Mouse (Mus musculus): Measurements from ENCODE around the gene Idnk. TPM values are rescaled to one million over a fixed set of nuclear protein-coding genes. Genes with fewer than 3 reads are reported as not detected.

The Idnk gene
- total RNA-seq, 2 experiments from 2014 or later, result 28.4 to 34.9 TPM

- Histone ChIP-seq H3K4me3 (no peak overlapping the region), H3K27ac (peak overlapping the region; percentile 65; the same call in 1 of the 2 replicates)
- DNase-seq (ENCODE audit: low spot score in 2 of 2), result peak; percentile 76 to 85
- TF ChIP-seq CTCF (conservative IDR thresholded peaks at IDR 0.05), result peak; percentile 98
Observed at GRCm38 (mm10) chr13:58188412-58188811, 31.0 kb downstream of the Idnk start.

GRCm38 (mm10) chr13:58189473-58189872, 32.0 kb downstream of the Idnk start:
- no peak for TF ChIP-seq CTCF (conservative IDR thresholded peaks at IDR 0.05)
- DNase-seq (ENCODE audit: low spot score in 2 of 2), result peak; percentile 20 to 26
- Histone ChIP-seq H3K27ac (peak overlapping the region; percentile 65; the same call in 1 of the 2 replicates), H3K4me3 (no peak overlapping the region)

- no peak for TF ChIP-seq CTCF (conservative IDR thresholded peaks at IDR 0.05)
- Histone ChIP-seq H3K4me3 (no peak overlapping the region), H3K27ac (no peak overlapping the region)
- DNase-seq (ENCODE audit: low spot score in 2 of 2), result no peak
Observed at GRCm38 (mm10) chr13:58191516-58191915, 34.1 kb downstream of the Idnk start.

GRCm38 (mm10) chr13:58192146-58192545, 34.7 kb downstream of the Idnk start:
- DNase-seq (ENCODE audit: low spot score in 2 of 2), result no peak
- Histone ChIP-seq H3K4me3 (no peak overlapping the region), H3K27ac (no peak overlapping the region)
- no peak for TF ChIP-seq CTCF (conservative IDR thresholded peaks at IDR 0.05)

- DNase-seq (ENCODE audit: low spot score in 2 of 2), result no peak
- Histone ChIP-seq H3K4me3 (no peak overlapping the region), H3K27ac (no peak overlapping the region)
- TF ChIP-seq CTCF (conservative IDR thresholded peaks at IDR 0.05), result no peak
Observed at GRCm38 (mm10) chr13:58193221-58193620, 35.8 kb downstream of the Idnk start.

GRCm38 (mm10) chr13:58194908-58195307, 37.5 kb downstream of the Idnk start:
- Histone ChIP-seq H3K27ac (no peak overlapping the region), H3K4me3 (no peak overlapping the region)
- TF ChIP-seq CTCF (conservative IDR thresholded peaks at IDR 0.05), result no peak
- no peak for DNase-seq (ENCODE audit: low spot score in 2 of 2)

GRCm38 (mm10) chr13:58197211-58197610, 39.8 kb downstream of the Idnk start:
- Histone ChIP-seq H3K27ac (no peak overlapping the region), H3K4me3 (no peak overlapping the region)
- TF ChIP-seq CTCF (conservative IDR thresholded peaks at IDR 0.05), result no peak
- no peak for DNase-seq (ENCODE audit: low spot score in 2 of 2)

- H3K4me3 ChIP-seq, result no peak overlapping the region
- TF ChIP-seq CTCF (conservative IDR thresholded peaks at IDR 0.05), result no peak
- no peak overlapping the region for H3K27ac ChIP-seq
- DNase-seq (ENCODE audit: low spot score in 2 of 2), result no peak
Observed at GRCm38 (mm10) chr13:58197981-58198640, 40.7 kb downstream of the Idnk start.

- no peak for DNase-seq (ENCODE audit: low spot score in 2 of 2)
Observed at GRCm38 (mm10) chr13:58201343-58201742, 43.9 kb downstream of the Idnk start.

GRCm38 (mm10) chr13:58201908-58202307, 44.5 kb downstream of the Idnk start:
- Histone ChIP-seq H3K4me3 (no peak overlapping the region), H3K27ac (no peak overlapping the region)
- TF ChIP-seq CTCF (conservative IDR thresholded peaks at IDR 0.05), result no peak
- no peak for DNase-seq (ENCODE audit: low spot score in 2 of 2)

More at GRCm38 (mm10) chr13:58201343-58201742, 43.9 kb downstream of the Idnk start:
- TF ChIP-seq CTCF (conservative IDR thresholded peaks at IDR 0.05), result no peak
- Histone ChIP-seq H3K4me3 (no peak overlapping the region), H3K27ac (no peak overlapping the region)

GRCm38 (mm10) chr13:58202903-58203302, 45.5 kb downstream of the Idnk start:
- Histone ChIP-seq H3K4me3 (no peak overlapping the region), H3K27ac (no peak overlapping the region)
- no peak for TF ChIP-seq CTCF (conservative IDR thresholded peaks at IDR 0.05)
- no peak for DNase-seq (ENCODE audit: low spot score in 2 of 2)

- no peak overlapping the region for H3K4me3 ChIP-seq
- TF ChIP-seq CTCF (conservative IDR thresholded peaks at IDR 0.05), result no peak
Observed at GRCm38 (mm10) chr13:58204202-58204601, 46.8 kb downstream of the Idnk start.

GRCm38 (mm10) chr13:58204986-58205385, 47.5 kb downstream of the Idnk start:
- Histone ChIP-seq H3K4me3 (no peak overlapping the region), H3K27ac (no peak overlapping the region)
- no peak for TF ChIP-seq CTCF (conservative IDR thresholded peaks at IDR 0.05)
- DNase-seq (ENCODE audit: low spot score in 2 of 2), result no peak

More at GRCm38 (mm10) chr13:58204202-58204601, 46.8 kb downstream of the Idnk start:
- H3K27ac ChIP-seq, result no peak overlapping the region
- DNase-seq (ENCODE audit: low spot score in 2 of 2), result no peak

- no peak for TF ChIP-seq CTCF (conservative IDR thresholded peaks at IDR 0.05)
- H3K27ac ChIP-seq, result no peak overlapping the region
- no peak overlapping the region for H3K4me3 ChIP-seq
- DNase-seq (ENCODE audit: low spot score in 2 of 2), result no peak
Observed at GRCm38 (mm10) chr13:58206084-58206483, 48.6 kb downstream of the Idnk start.

Measured in layer of hippocampus, adult 2 months (tissue).